Mouse (Mus musculus): ENCODE measurements around the gene 1700017D01Rik. TPM values are rescaled to one million over a fixed set of nuclear protein-coding genes. Genes with fewer than 3 reads are reported as not detected.

The 1700017D01Rik gene
- not detected in 2 replicates for polyA plus RNA-seq (2012; rRNA removed; ENCODE audit: low replicate concordance)

GRCm38 (mm10) chr19:11130776-11131175, at the start of gene 1700017D01Rik:
1700017D01Rik (minus strand) TSS chr19:11130876.

GRCm38 (mm10) chr19:11165172-11165571, 34.5 kb upstream of the 1700017D01Rik start, which contains the start of gene 1700025F22Rik:
1700025F22Rik (minus strand) TSS chr19:11165320.

GRCm38 (mm10) chr19:11080934-11081333, 49.7 kb downstream of the 1700017D01Rik start, which contains the start of gene Ms4a8a:
Ms4a8a (minus strand) TSS chr19:11081102.

Other genes with a start within 250 kb of the 1700017D01Rik start
- gene Tmem109, start 248.9 kb downstream of the 1700017D01Rik start, polyA plus RNA-seq (2012; rRNA removed; ENCODE audit: low replicate concordance), result 153 and 263 TPM in 2 replicates
- 222 and 340 TPM in 2 replicates for gene Prpf19, start 235.6 kb downstream of the 1700017D01Rik start, polyA plus RNA-seq (2012; rRNA removed; ENCODE audit: low replicate concordance)
- gene Zp1, start 210.2 kb downstream of the 1700017D01Rik start, polyA plus RNA-seq (2012; rRNA removed; ENCODE audit: low replicate concordance), result 0.10 and 0.12 TPM in 2 replicates
- 1.4 and 4.2 TPM in 2 replicates for gene Ptgdr2, start 193.7 kb downstream of the 1700017D01Rik start, polyA plus RNA-seq (2012; rRNA removed; ENCODE audit: low replicate concordance)
- gene Ccdc86, start 181.6 kb downstream of the 1700017D01Rik start, polyA plus RNA-seq (2012; rRNA removed; ENCODE audit: low replicate concordance), result 7.2 and 9.0 TPM in 2 replicates
- gene Ms4a10, start 156.2 kb downstream of the 1700017D01Rik start, polyA plus RNA-seq (2012; rRNA removed; ENCODE audit: low replicate concordance), result not detected in 2 replicates
- 0.36 TPM in 1 of 2 replicates, not detected in the other for gene Ms4a15, start 137.6 kb downstream of the 1700017D01Rik start, polyA plus RNA-seq (2012; rRNA removed; ENCODE audit: low replicate concordance)
- gene Ms4a18, start 112.8 kb downstream of the 1700017D01Rik start, polyA plus RNA-seq (2012; rRNA removed; ENCODE audit: low replicate concordance), result not detected in 2 replicates
- gene Ms4a8a, start 49.8 kb downstream of the 1700017D01Rik start, polyA plus RNA-seq (2012; rRNA removed; ENCODE audit: low replicate concordance), result 6.6 and 18.8 TPM in 2 replicates
- gene 1700025F22Rik, start 34.4 kb upstream of the 1700017D01Rik start, polyA plus RNA-seq (2012; rRNA removed; ENCODE audit: low replicate concordance), result not detected in 2 replicates
- not detected in 2 replicates for gene Ms4a13, start 65.9 kb upstream of the 1700017D01Rik start, polyA plus RNA-seq (2012; rRNA removed; ENCODE audit: low replicate concordance)
- gene Ms4a12, start 101.6 kb upstream of the 1700017D01Rik start, polyA plus RNA-seq (2012; rRNA removed; ENCODE audit: low replicate concordance), result not detected in 2 replicates
- 7.6 and 12.1 TPM in 2 replicates for gene Ms4a1, start 135.4 kb upstream of the 1700017D01Rik start, polyA plus RNA-seq (2012; rRNA removed; ENCODE audit: low replicate concordance)
- not detected in 2 replicates for gene Ms4a5, start 153.0 kb upstream of the 1700017D01Rik start, polyA plus RNA-seq (2012; rRNA removed; ENCODE audit: low replicate concordance)
- 0.35 and 1.4 TPM in 2 replicates for gene Ms4a14, start 183.6 kb upstream of the 1700017D01Rik start, polyA plus RNA-seq (2012; rRNA removed; ENCODE audit: low replicate concordance)
- gene Ms4a7, start 205.3 kb upstream of the 1700017D01Rik start, polyA plus RNA-seq (2012; rRNA removed; ENCODE audit: low replicate concordance), result 2.6 and 8.1 TPM in 2 replicates
- 0.97 and 2.4 TPM in 2 replicates for gene Ms4a4a, start 244.6 kb upstream of the 1700017D01Rik start, polyA plus RNA-seq (2012; rRNA removed; ENCODE audit: low replicate concordance)

Data from mammary gland, adult 2 months (tissue).